Mouse (Mus musculus) frontal cortex, adult 2 months (tissue): ENCODE data around the gene C2cd5. TPM values are rescaled to one million over a fixed set of nuclear protein-coding genes. Genes with fewer than 3 reads are reported as not detected.

Experiments used
- DNase-seq, 2 experiments: peaks; one replicate each; pipeline ENCODE4 v3.0.0; 2022; ENCODE audit warnings: low spot score in 1 of 2; ENCODE audit errors: extremely low spot score in 1 of 2
- polyA plus RNA-seq: library from polyadenylated mRNA; depleted of rRNA; stranded (reverse); fragments of >200 nt; gene quantifications from 2 replicates; pipeline ENCODE4 v1.2.3, GENCODE M21; 2012

The C2cd5 gene
- polyA plus RNA-seq, 1 experiment: 98.9 TPM

DNA sequence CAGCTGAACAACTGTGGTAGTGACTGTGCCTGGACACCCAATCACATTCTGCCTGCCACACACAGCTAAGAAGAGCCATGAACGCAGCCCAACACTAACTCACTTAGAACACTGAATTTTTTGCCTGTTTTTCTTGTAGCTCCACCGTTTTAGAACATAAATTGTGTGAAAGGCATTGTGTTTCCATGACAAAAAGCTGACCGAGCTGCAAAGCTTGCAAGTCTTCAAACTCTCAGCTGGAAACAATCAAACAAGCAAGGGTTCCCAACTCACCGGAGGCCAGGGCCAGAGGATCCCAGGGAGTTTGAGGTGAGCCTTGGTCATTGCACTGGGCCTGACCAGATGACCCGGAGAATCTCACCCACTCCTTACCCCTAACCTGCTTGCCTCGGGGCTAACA, 16.8 kb upstream of the C2cd5 start:
- DNase-seq: no peak

DNA sequence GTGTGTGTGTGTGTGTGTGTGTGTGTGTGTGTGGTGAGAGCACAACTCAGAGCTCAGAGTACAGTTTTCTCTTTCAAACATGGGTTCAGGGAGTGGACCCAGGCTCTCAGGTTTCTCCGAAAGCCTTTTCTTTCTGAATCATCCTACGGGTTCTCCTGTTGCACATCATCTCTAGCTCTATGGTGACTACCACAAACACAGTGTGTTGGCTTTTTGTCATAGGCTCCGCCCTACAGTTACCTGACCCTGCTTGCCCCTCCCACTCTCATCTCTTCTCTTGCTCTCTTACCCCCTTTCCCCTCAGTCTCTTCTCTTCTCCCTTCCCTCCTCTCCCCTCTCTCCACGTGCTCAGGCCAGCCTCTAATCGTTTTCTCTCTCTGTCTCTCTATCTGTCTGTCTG, 15.6 kb upstream of the C2cd5 start:
- no peak for DNase-seq

DNA sequence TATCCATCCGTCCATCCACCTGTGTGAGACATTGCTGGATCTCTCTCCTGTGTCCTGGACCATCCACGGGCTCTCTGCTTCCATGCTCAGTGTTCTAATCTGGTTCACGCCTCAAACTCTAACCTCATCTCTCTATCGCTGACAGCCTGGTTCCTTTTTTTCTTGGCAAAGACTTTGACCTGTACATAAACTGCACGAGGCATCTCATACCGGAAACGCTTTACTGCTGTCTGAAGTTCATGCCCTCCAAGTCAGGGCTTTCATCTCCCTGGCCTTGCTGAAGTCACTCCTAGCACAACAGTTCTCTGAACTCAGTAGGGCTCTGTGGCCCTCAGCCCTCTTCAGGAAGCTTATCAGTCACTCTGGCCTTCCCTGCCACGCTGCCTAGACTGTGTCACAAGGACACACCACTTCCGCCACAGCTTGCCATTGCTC, 15.1 kb upstream of the C2cd5 start:
- no peak for DNase-seq

DNA sequence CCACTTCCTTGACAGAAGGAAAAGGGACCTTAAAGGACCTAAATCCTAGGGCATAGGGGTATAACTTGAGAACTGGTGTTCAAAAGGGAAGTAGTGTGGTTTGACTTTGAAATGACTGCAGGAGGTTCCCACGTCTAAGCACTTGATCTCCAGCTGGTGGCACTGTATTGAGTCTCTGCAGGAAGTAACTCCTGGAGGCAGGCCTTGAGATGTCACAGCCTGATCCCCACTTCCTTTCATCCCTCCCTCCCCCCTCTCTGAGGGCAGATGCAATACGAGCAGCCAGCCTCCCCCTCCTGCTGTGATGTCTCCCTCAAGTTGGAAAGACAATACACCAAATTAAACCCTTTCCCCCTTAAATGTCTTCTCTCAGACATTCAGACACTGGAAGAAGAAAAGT, 14.6 kb upstream of the C2cd5 start:
- no peak for DNase-seq

DNA sequence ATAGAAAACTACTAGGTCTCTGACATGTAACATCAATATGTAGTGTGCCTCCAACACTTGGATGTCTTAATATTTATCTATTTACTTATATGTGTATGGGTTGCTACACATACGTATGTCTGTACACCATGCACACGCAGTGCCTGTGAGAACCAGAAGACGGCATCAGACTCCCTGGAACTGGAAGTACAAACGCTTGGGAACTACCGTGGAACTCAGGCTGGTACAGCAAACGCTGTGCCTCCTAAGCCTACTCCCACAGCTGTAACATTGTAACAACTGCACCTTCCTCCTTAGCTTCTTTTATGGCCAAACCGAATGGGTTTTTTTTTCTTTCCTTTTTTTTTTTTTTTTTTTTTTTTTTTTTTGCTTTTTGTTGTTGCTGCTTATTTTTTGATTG, 10.4 kb upstream of the C2cd5 start:
- no peak for DNase-seq

DNA sequence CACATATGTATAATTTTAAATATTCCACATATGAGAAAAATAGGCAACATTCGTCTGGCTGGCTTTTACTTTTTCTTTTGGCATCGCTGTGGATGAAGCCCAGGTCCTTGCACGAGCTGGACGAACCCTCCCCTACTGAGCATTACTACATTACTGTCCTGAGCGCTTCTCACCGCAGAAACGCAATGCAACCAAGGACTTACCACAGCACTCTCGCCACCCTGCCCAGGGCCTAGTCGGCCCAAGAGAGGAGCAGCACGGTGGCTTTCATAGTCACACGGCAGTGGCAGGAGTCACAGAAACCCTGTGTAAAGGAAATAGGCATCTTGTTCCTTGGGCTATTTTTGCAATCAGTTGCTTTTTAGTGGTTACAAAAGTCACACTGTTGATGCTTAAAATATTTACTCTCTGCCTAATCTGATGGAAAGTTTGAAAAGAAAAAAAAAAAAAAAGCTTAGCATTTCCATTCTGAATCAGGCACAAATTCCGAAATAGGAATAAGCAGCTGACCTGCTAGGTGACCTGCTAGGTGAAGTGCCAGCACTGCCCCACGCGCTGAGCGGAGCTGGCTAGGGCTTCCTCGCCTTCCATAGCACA, 9.8 kb upstream of the C2cd5 start:
- DNase-seq: no peak

DNA sequence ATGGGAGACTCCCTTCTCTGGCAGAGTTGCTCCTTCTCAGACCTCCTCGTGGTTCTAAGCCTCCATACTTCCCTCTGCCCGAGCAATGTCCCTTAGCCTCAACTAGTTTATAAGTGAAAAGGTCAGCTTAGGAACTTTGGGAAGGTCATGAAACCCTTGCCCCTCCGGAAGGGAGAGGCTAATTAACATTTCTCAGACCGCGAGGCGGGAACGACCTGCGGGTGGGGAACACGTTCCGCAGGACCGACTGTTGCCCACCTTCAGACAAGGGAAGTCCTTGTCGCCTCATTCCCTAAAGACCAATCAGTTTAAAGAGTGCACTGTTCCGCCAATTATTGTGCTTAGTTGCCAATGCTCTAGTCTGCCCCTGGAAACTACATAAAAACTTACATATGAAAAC, 8.1 kb upstream of the C2cd5 start:
- no peak for DNase-seq

DNA sequence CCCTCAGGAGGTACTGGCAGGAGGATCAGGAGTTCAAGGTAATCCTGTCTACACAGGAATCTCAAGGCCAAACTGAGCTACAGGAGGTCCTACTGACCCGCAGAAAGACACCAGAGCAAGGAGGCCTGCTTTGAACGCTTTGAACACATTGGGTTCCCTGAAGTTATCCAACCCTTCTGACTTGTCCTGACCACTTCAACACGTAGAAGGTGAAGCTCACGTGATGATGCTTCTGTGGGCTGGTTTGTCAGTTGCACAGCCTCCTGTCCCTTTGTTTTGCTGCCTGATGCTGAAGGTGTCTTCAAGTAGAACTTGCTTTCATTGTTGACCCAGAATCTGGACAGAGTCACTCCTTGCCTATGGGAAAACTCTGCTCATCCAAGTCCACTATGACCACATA, 7.7 kb upstream of the C2cd5 start:
- no peak for DNase-seq

DNA sequence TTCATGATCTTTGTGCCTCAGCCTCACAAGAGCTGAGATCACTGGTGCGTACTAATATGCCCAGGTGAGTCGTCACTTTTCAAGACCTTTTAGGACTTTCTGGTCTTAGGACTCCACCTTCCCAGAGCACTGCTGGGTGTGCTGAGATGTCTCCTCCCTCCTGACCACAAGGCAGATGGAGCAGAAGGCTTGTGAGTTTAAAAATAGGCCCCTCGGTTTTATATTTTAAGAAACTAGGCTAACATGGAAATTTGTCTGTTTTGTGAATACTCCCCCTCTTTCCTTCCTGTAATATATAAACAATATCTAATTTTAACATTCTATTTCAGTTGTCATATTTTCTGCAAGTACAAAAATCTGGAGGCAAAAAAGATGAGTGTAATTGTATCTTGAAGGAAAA, 5.8 kb upstream of the C2cd5 start:
- DNase-seq: peak; percentile 30 to 39

DNA sequence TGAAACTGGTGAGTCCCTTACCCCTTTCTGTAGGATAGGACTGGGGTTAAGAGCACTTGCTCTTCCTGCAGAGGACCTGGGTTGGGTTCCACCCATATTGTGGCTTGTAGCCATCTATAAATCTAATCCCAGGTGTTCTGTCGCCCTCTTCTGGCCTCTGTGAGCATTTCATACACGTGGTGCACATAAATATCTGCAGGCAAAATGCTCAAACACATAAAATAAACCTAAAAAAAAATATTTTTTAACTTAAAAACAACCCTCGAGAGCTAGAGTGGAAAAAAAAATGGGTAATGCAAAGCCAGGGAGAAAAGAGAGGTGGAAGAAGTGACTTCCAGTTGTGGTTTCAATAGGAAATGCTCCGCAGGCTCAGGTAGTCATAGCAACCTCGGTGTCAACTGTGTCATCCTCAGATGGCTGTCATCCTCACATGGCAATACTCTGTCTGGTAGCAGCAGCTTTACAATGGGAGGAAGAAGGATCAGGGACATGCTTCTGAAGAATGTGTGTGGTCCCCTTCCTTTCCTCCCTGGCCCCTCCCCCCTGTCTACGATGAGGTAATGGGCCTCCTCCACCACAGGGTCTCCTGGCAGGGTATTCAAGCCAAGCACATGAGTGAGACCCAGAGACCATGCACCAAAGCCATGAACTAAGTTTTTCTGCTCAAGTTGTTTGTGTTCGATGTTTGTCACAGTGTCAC, 4.2 kb upstream of the C2cd5 start:
- no peak for DNase-seq

DNA sequence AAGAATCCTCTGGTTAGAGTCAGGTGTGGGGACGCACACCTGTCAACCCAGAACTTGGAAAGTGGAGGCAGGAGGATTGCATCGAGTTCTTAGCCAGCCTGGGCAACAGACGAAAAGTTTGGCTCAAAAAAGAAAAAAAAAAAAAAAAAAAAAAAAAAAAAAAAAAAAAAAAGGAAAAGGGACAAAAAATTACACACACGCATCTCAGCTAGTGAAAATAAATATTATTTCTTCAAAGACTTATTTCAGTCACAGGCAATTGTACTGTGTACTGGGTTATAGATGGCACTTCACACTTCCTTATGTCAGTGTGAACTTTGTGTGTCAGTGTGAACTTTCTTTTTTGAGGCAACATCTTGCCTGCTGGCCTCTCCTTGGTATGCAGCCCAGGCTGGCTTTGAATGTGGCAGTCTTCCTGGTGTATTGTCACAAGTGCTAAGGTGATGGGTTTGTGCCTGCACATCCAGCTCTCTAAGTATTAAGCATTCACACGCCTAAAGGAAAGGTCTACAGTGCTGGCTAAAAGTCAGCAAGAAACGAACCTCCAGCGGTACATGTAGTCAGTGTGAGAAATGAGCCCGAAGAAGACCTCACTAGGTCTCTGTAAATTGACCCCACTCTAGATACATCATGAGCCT, 656 bp upstream of the C2cd5 start:
- no peak for DNase-seq

DNA sequence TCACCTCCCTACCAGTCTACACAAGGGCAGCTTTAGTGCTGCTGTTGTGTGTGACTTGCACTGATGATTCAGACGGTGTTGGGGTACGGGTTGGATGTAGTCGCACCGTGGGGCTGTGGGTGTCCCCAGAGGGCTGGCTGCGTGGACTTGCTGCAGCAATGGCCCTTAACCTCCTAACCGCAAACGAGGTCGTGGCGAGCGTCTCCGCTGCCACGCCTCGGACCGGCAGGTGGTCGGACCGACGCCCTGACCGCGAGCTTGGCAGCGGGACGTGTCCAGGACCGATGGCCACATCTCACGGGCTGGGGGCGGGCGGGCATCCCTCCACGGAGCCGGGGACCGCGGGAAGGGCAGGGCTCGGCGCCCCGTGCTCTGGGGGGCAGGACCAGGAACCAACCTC, 660 bp downstream of the C2cd5 start:
- peak in 1 of 2 experiments; percentile 47 for DNase-seq

DNA sequence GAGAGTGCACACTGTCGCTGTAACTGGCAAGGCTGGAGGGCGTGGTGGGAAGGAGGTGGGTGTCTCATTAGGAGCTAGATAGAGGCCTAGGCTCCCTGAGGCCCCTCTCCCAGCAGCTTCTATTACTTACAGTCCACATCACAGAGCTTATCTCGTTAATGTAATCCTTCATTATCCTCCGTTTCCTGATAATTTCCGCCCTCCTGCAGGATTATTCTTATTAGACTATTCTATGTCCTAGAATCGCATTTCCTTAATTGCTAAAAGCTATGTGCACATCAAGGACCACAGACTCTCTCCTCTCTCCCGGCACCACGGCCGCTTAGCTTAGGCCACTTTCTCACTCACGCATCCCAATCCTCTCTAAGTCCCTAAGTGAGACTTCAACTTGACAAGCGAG, 4.8 kb downstream of the C2cd5 start:
- no peak for DNase-seq

DNA sequence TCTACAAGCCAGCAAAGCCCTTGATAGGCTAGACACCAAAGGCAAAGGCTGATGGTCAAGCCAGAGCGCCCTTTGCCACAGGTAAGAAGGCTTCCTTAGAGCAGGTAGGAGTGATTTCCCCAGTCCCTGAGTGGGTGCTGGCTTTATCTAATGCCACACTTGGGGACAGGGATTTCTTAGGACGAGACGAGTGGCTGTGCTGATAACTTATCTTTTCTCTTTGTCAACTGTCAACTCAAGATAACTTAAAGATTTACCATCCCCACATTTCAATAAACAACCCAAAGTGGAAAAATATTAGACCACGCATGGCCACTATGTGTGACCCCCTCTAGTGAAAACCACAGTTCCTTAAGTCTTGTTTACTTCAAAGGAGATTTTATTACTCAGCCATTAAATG, 7.1 kb downstream of the C2cd5 start:
- no peak for DNase-seq

DNA sequence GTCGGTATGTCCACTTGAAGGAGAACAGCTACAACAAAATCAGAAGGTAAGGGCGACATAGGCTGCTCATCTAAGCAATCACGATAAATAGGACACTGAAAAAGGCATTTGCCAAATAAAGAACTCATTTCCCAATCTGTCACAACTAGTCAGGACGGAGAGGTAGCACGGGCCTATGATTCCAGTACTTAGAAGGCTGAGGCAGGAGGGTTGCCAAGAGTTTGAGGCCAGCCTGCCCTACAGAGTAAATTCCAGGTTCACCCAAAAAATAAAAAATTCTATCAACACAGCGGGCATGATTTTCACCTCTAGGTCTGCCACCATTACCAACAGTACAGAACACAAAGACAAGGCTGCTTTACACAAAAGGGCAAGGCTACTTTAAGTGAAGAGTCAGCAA, 8.9 kb downstream of the C2cd5 start:
- no peak for DNase-seq

DNA sequence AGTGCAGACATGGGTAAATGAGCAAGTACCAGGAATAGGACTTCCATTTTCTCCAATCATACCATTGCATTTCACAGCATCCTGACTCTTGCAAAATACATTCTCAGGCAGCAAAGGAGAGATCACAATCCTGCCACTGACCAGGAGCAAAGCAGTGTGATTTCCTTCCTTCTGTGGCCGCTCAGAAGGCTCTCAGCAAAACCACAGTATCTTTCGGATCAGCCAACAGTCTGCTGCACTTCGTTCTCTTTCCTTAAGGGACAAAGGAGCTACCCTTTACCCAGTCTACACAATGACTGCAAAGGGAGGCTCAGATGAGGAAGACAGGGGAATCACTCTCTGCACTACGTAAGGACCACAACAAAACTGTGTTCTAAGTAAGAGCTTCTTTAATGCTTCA, 12.6 kb downstream of the C2cd5 start:
- DNase-seq: no peak

DNA sequence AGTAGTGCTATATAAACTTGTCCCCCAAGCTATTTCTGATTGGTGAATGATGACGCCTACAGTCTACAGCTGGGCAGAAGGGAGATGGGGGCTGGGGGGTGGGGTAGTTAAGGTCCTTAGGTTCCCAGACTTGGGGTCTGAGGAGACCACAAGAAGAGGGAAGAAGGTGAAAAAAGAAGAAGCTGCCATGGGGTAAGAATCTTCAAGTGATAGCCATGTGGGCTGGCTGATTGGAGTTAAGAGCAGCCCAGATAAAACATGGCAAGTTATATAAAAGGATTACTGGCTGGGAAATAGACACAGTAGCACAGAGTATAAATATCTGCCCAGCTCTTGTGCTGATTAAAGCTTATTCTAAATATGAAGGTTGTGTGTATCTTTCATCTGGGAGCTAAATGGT, 14.0 kb downstream of the C2cd5 start:
- DNase-seq: no peak

DNA sequence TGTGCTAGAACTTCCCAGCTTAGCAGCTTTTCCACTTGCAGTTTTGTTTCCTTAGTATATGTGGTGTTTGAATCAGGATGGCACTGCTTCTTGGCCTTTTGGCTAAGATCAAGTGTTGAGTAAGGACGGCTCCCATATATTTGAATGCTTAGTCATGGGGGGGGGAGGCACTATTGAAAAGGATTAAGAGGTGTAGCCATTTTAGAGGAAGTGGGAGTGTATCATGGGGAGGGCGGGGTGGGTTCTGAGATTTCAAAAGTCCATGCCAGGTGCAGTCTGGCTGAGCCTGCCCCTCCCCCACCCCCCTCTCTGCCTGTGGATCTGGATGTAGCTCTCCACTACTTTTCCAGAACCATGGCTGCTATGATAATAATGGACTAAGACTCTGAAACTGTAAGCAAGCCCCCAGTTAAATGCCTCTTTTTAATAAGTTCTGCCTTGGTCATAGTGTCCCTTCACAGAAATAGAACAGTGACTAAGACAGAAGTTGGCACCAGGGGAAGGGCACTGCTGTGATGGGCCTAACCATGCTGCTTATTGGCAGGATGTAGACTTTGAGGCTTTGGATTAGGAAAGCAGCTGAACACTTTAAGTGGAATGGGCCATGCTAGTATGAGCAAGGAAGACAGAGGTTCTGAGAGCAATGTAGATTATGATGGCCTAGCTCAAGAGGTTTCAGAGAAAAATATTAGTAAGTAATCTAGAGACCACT, 15.5 kb downstream of the C2cd5 start:
- no peak for DNase-seq

DNA sequence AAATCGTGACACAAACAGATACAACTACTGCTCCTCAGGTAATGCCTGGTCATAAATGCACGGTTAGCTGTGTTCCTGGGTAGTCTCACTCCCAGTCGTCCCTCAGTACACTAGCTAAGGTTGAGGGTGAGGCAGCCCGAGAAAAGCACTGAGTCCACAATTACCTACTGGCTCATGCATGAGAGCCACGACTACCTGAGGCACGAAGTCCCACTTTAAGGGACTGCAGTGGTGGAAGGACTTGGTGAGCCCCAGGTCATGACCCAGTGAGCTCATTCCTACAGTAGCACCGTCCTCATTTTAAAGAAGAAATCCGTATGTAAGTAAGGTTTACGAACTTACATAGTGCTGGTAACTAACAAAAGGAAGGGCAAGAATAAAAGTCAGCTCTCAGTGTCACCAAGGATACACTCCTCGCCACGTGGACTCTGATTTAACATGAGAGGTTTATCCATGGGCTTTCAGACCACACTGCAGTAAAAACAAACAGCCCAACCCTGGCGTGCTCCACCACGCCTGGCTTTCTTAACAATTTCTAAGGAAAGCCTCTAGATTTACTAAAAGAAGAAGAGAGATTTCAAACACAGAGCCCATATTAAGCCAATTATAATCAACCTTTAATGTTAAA, 18.3 kb downstream of the C2cd5 start:
- DNase-seq: no peak

DNA sequence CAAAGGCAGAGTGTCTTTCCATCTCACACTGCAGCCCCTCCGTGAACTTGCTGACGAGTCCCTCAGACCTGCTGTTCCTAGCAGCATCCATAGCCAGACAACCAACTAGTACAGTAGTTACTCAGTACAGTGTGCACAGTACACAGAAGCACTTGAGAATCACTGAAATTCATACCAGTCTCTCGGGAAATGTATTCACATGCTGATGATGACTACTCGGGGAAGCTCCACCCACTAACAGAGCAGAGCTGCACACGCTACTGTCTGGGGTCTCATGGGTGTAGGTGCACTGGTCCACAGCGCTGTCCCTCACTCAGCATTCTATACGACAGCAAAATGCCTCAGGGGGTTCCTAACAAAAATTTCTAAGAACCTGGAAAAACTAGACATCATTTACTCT, 19.2 kb downstream of the C2cd5 start:
- DNase-seq: no peak

DNA sequence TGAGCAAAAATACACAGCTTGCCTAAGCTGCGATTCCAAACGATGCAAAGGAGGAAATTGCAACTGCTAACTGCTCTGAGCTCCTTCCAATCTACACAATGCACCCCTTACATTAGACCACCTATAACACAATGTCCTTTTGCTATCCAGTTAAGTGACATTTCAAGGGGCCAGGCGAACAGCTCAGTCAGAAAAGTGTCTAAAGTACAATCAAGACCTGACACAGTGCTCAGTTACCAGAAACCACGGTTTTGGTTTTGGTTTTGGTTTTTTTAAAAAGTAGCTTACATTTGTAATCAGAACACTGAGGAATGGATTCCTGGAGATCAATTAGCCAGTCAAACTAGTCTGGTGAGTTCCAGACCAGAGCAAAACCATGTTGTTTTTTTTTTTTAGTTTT, 20.8 kb downstream of the C2cd5 start:
- no peak for DNase-seq
